In the genomic region with DNA sequence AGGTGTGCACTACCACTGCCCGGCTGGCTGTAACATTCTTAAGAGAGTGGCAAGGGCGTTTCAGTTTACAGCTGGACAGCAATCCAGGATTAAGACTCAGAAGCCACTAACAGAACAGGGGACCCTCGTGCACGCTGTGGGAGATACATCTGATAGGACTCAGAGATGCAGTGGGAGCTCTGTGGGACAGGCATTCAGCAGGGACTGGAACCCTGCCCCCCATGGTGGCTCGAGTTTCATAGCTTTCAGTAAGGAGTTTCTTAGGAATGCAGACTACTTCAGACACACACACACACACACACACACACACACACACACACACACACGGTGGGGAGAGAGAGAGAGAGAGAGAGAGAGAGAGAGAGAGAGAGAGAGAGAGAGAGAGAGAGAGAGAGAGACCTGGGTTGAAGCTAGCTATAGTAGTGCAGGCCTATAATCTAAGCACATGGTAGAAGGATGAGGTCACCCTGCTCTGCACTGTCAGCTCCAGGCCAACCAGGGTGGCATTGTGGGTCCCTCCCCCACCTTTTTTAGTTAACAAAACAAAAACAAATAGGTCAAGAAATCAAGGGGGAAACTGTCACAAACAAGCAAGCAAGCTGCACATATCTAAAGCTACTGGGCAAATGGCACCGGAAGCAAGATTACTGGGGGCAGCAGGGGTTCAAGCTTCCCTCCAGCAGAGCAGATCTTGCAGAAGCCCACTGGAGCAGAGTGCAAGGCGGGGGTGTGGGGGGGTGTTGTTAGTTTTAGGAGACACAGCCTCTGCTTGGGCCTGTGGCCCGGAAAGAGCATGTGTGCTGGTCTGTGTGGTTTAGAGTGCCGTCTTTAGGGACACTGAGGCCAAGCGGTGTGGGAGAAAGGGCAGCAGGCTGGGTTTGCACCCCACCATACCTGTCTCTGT, we compare ENCODE assay signal across 8 mouse cellular contexts. TPM values are rescaled to one million over a fixed set of nuclear protein-coding genes. Genes with fewer than 3 reads are reported as not detected.
DNase-seq lines count a peak whose midpoint lies in the region; ATAC-seq and TF ChIP-seq lines count a peak whose summit lies in the region.

No protein-coding gene starts in this region.

- no peak overlapping the region for H3K4me2 ChIP-seq in forebrain, embryonic 13.5 days
- no peak overlapping the region for H3K4me2 ChIP-seq in limb, embryonic 12.5 days

- peaks cover 19% of the 10 kb centered on the region for H3K36me3 ChIP-seq in forebrain, embryonic 10.5 days (replicated peaks)
- H3K36me3 ChIP-seq in forebrain, embryonic 13.5 days (ENCODE audit: poor library complexity, severe bottlenecking) = peaks cover 31% of the 10 kb centered on the region; the same call in 1 of the 2 replicates
- H3K36me3 ChIP-seq in limb, embryonic 12.5 days = peaks cover 8% of the 10 kb centered on the region; the same call in 1 of the 2 replicates

- peaks cover 36% of the 10 kb centered on the region for H3K4me1 ChIP-seq in forebrain, embryonic 10.5 days
- peaks cover 14% of the 10 kb centered on the region for H3K4me1 ChIP-seq in forebrain, embryonic 13.5 days
- peaks cover 68% of the 10 kb centered on the region for H3K4me1 ChIP-seq in bone marrow macrophage, adult 2 months (ENCODE audit: control insufficient read depth, insufficient read depth, low read length)
- peaks cover 57% of the 10 kb centered on the region for H3K4me1 ChIP-seq in limb, embryonic 12.5 days (replicated peaks)

- no peak overlapping the region for H3K9ac ChIP-seq in forebrain, embryonic 13.5 days
- no peak overlapping the region for H3K9ac ChIP-seq in limb, embryonic 12.5 days (replicated peaks)

- no peak for ATAC-seq in forebrain, embryonic 13.5 days
- ATAC-seq in limb, embryonic 12.5 days (ENCODE audit: insufficient number of reproducible peaks, insufficient read depth, low FRiP score, low TSS enrichment, low read depth) = 0 out of 2 replicates have a peak, but pooled peaks have one; percentile 45

- 63% methylated on average over 10 of the region's 11 CpGs for WGBS in forebrain, embryonic 10.5 days
- WGBS in forebrain, embryonic 13.5 days = 62% methylated on average over 10 of the region's 11 CpGs
- 37% methylated on average over 11 of the region's 11 CpGs for WGBS in limb, embryonic 12.5 days

- H3K27me3 ChIP-seq in forebrain, embryonic 10.5 days (ENCODE audit: poor library complexity, severe bottlenecking) = no peaks in the 10 kb centered on the region
- no peaks in the 10 kb centered on the region for H3K27me3 ChIP-seq in forebrain, embryonic 13.5 days
- H3K27me3 ChIP-seq in limb, embryonic 12.5 days = no peaks in the 10 kb centered on the region

- DNase-seq in forebrain, embryonic 10.5 days (ENCODE audit: extremely low spot score, low spot score) = no peak
- no peak for DNase-seq in layer of hippocampus, adult 2 months (ENCODE audit: low spot score in 2 of 2)
- DNase-seq in layer of hippocampus, adult 9-11 months = no peak
- no peak for DNase-seq in left cerebral cortex, postnatal 36 days (ENCODE audit: low spot score in 2 of 2)
- no peak for DNase-seq in left cerebral cortex, postnatal 14 days (ENCODE audit: low spot score in 2 of 2)

- TF ChIP-seq CTCF in layer of hippocampus, adult 2 months (conservative IDR thresholded peaks at IDR 0.05) = no peak
- no peak for TF ChIP-seq CTCF in bone marrow macrophage, adult 2 months (IDR thresholded peaks at IDR 0.05; ENCODE audit: low read depth, low read length)

- H3K27ac ChIP-seq in forebrain, embryonic 10.5 days = peak overlapping the region; percentile 30; the same call in 1 of the 2 replicates
- H3K27ac ChIP-seq in forebrain, embryonic 13.5 days = no peak overlapping the region
- peak overlapping the region; percentile 65 for H3K27ac ChIP-seq in layer of hippocampus, adult 2 months
- peak overlapping the region; percentile 86 for H3K27ac ChIP-seq in bone marrow macrophage, adult 2 months (ENCODE audit: insufficient read depth, low read depth, low read length)
- H3K27ac ChIP-seq in limb, embryonic 12.5 days = peak overlapping the region; percentile 92

- intact Hi-C loops in left cerebral cortex, postnatal 36 days (cut with DNase I) = no loop called here
- intact Hi-C loops in left cerebral cortex, postnatal 14 days (cut with DNase I) = no loop called here

- H3K4me3 ChIP-seq in forebrain, embryonic 10.5 days = no peak overlapping the region
- no peak overlapping the region for H3K4me3 ChIP-seq in forebrain, embryonic 13.5 days
- no peak overlapping the region for H3K4me3 ChIP-seq in layer of hippocampus, adult 2 months
- no peak overlapping the region for H3K4me3 ChIP-seq in bone marrow macrophage, adult 2 months (ENCODE audit: insufficient read depth, low read length)
- H3K4me3 ChIP-seq in limb, embryonic 12.5 days (replicated peaks) = no peak overlapping the region

- H3K9me3 ChIP-seq in forebrain, embryonic 10.5 days = no peaks in the 10 kb centered on the region
- no peaks in the 10 kb centered on the region for H3K9me3 ChIP-seq in forebrain, embryonic 13.5 days (replicated peaks)
- H3K9me3 ChIP-seq in limb, embryonic 12.5 days = no peaks in the 10 kb centered on the region

- no peak for TF ChIP-seq POLR2A in bone marrow macrophage, adult 2 months (IDR thresholded peaks at IDR 0.05; ENCODE audit: borderline replicate concordance, low read depth, low read length)

RNA-seq across cellular contexts. Expression of gene Arrb1, which starts 12.6 kb away (rescaled TPM):
- 9.3 and 11.9 TPM in 2 replicates for polyA plus RNA-seq in forebrain, embryonic 10.5 days (2016; fragmentation: Nextera tagmentation; extraction: Ambion mirVana)
- polyA plus RNA-seq in forebrain, embryonic 13.5 days (2015; fragmentation: Nextera tagmentation; extraction: Ambion mirVana) = 7.4 and 10.6 TPM in 2 replicates
- total RNA-seq in layer of hippocampus, adult 2 months (2021) = 100 to 1,000 TPM; 143 to 148 TPM
- 127 and 135 TPM in 2 replicates for polyA plus RNA-seq in bone marrow macrophage, adult 2 months (2012; ENCODE audit: insufficient read depth, insufficient read length, missing spikeins)
- polyA plus RNA-seq in limb, embryonic 12.5 days (2016; fragmentation: Nextera tagmentation; extraction: Ambion mirVana) = 8.1 and 8.4 TPM in 2 replicates
- total RNA-seq in left cerebral cortex, postnatal 36 days (2021) = 100 to 1,000 TPM; 189 to 196 TPM
- total RNA-seq in left cerebral cortex, postnatal 14 days (2021) = 100 to 1,000 TPM; 154 to 160 TPM
